Mouse (Mus musculus) megakaryocyte, embryonic 14.5 days (primary cell): ENCODE results near the gene Mrps21.

ENCODE experiments used
- FLI1 ChIP-seq: IDR thresholded peaks from 2 replicates; pipeline ENCODE4 v1.6.1; 2012; ENCODE audit warnings: low read length, inconsistent platforms, mixed read lengths
- GATA1 ChIP-seq: IDR thresholded peaks from 3 replicates; pipeline ENCODE4 v1.6.1; 2012; ENCODE audit warnings: mixed read lengths, low read length, inconsistent platforms, borderline replicate concordance

DNA sequence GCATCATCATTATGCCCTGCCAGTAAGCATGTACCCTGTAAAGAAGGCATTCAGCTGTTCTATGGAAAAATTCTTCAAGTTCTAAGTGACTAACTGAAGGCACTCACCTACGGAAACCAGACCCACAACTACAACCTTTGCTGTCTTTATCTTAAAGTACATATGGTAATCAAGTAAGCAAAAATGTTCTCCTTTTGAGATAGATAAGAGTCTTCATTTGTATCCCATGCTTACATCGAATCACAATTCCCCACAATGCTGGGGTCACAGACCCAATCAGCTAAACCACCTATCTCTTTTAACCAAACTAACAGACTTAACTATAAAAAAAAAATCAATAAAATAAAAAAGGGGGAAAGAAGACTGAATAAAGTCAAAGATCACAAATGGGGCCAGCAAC is 32.1 kb downstream of the Mrps21 start:
- TF ChIP-seq GATA1 (no peak), FLI1 (no peak)
